Mouse (Mus musculus) adrenal gland, postnatal 36 days (tissue): ENCODE data around the gene Col11a2. TPM values are rescaled to one million over a fixed set of nuclear protein-coding genes. Genes with fewer than 3 reads are reported as not detected.

Experiments used
- DNase-seq, 2 experiments: peaks; one replicate each; pipeline ENCODE4 v3.0.0; 2021; ENCODE audit warnings: mixed read lengths in 1 of 2
- microRNA-seq: library from miRNA; unstranded; fragments of <30 nt; microRNA quantifications from one replicate; pipeline ENCODE4 v1.2.0, GENCODE M21; 2021
- total RNA-seq, 2 experiments: library from RNA; stranded (reverse); gene quantifications; 2 replicates each; pipeline ENCODE4 v1.2.3; 2021

The Col11a2 gene
- total RNA-seq, 2 experiments from 2014 or later: 1.2 to 2.2 TPM

- DNase-seq: no peak
Measured at GRCm38 (mm10) chr17:34104804-34105203, 65.6 kb downstream of the Col11a2 start.

GRCm38 (mm10) chr17:34106555-34106954 lies 67.3 kb downstream of the Col11a2 start:
- no peak for DNase-seq

- no peak for DNase-seq
Measured at GRCm38 (mm10) chr17:34107109-34107867, 68.1 kb downstream of the Col11a2 start.

GRCm38 (mm10) chr17:34108460-34108859 lies 69.2 kb downstream of the Col11a2 start:
- no peak for DNase-seq

GRCm38 (mm10) chr17:34109038-34109805 lies 70.0 kb downstream of the Col11a2 start:
- no peak for DNase-seq

- no peak for DNase-seq
Measured at GRCm38 (mm10) chr17:34109806-34110195, 70.6 kb downstream of the Col11a2 start.

- no peak for DNase-seq
Measured at GRCm38 (mm10) chr17:34110309-34110708, 71.1 kb downstream of the Col11a2 start.

- DNase-seq: no peak
Measured at GRCm38 (mm10) chr17:34114114-34114513, 74.9 kb downstream of the Col11a2 start.

Small RNA genes lying within 50 kb of the gene (microRNA-seq; reads per million reads assigned to microRNA genes)
- gene Mir219a-1: not detected
- gene Mir219c: not detected

Other genes with a start within 250 kb of the Col11a2 start
- 10 to 100 TPM; 72.2 to 90.5 TPM for gene Kank3, start 228.9 kb upstream of the Col11a2 start, total RNA-seq
- gene Rps28, start 214.9 kb upstream of the Col11a2 start, total RNA-seq: 1,000 to 10,000 TPM; 1,486 to 1,511 TPM
- 100 to 1,000 TPM; 432 to 487 TPM for gene Ndufa7, start 214.9 kb upstream of the Col11a2 start, total RNA-seq
- gene Cd320, start 196.3 kb upstream of the Col11a2 start, total RNA-seq: 10 to 100 TPM; 30.8 to 47.3 TPM
- not detected for gene Gm7029, start 165.6 kb upstream of the Col11a2 start, total RNA-seq
- 1 to 10 TPM; 3.3 to 4.4 TPM for gene Kifc1, start 148.8 kb upstream of the Col11a2 start, total RNA-seq
- gene Platr17, start 134.3 kb upstream of the Col11a2 start, total RNA-seq: not detected
- 10 to 100 TPM; 29.2 to 30.2 TPM for gene Daxx, start 130.0 kb upstream of the Col11a2 start, total RNA-seq
- 100 to 1,000 TPM; 178 to 181 TPM for gene Tapbp, start 123.5 kb upstream of the Col11a2 start, total RNA-seq
- gene Zbtb22, start 123.5 kb upstream of the Col11a2 start, total RNA-seq: 10 to 100 TPM; 26.5 to 36.1 TPM
- gene Rgl2, start 109.9 kb upstream of the Col11a2 start, total RNA-seq: 10 to 100 TPM; 37.0 to 45.9 TPM
- gene Pfdn6, start 99.1 kb upstream of the Col11a2 start, total RNA-seq: 10 to 100 TPM; 89.2 to 90.6 TPM
- gene Wdr46, start 98.8 kb upstream of the Col11a2 start, total RNA-seq: 10 to 100 TPM; 34.4 to 34.9 TPM
- gene B3galt4, start 87.9 kb upstream of the Col11a2 start, total RNA-seq: 1 to 10 TPM; 4.0 to 6.6 TPM
- 10 to 100 TPM; 53.4 to 59.9 TPM for gene Vps52, start 83.6 kb upstream of the Col11a2 start, total RNA-seq
- gene Rps18, start 83.4 kb upstream of the Col11a2 start, total RNA-seq: 100 to 1,000 TPM; 791 to 792 TPM
- gene H2-K1, start 39.1 kb upstream of the Col11a2 start, total RNA-seq: 100 to 1,000 TPM; 459 to 574 TPM
- gene Ring1, start 14.8 kb upstream of the Col11a2 start, total RNA-seq: 10 to 100 TPM; 43.8 to 48.3 TPM
- gene H2-Ke6, start 11.4 kb upstream of the Col11a2 start, total RNA-seq: 100 to 1,000 TPM; 243 to 247 TPM
- 100 to 1,000 TPM; 165 to 198 TPM for gene Slc39a7, start 7.8 kb upstream of the Col11a2 start, total RNA-seq
- gene Rxrb, start 7.6 kb upstream of the Col11a2 start, total RNA-seq: 10 to 100 TPM; 53.5 to 55.7 TPM
- not detected for gene H2-Oa, start 52.9 kb downstream of the Col11a2 start, total RNA-seq
- 10 to 100 TPM; 11.4 to 12.7 TPM for gene H2-DMa, start 80.1 kb downstream of the Col11a2 start, total RNA-seq
- 100 to 1,000 TPM; 213 to 224 TPM for gene Brd2, start 83.2 kb downstream of the Col11a2 start, total RNA-seq
- 1 to 10 TPM in 1 of 2 experiments, under 1 TPM in 1; 0.72 to 2.2 TPM for gene H2-DMb2, start 103.9 kb downstream of the Col11a2 start, total RNA-seq
- gene H2-DMb1, start 113.6 kb downstream of the Col11a2 start, total RNA-seq: 1 to 10 TPM; 3.5 to 6.0 TPM
- gene Tap1, start 148.1 kb downstream of the Col11a2 start, total RNA-seq: 10 to 100 TPM; 12.5 to 23.0 TPM
- 10 to 100 TPM; 11.2 to 18.8 TPM for gene Psmb9, start 148.3 kb downstream of the Col11a2 start, total RNA-seq
- gene Psmb8, start 158.3 kb downstream of the Col11a2 start, total RNA-seq: 10 to 100 TPM; 31.0 to 34.7 TPM
- 10 to 100 TPM; 47.0 to 54.3 TPM for gene Tap2, start 164.1 kb downstream of the Col11a2 start, total RNA-seq
- gene H2-Ob, start 199.5 kb downstream of the Col11a2 start, total RNA-seq: under 1 TPM; 0.33 to 0.73 TPM
- 10 to 100 TPM; 36.3 to 70.4 TPM for gene H2-Ab1, start 218.3 kb downstream of the Col11a2 start, total RNA-seq
- gene H2-Aa, start 248.4 kb downstream of the Col11a2 start, total RNA-seq: 10 to 100 TPM; 56.2 to 89.4 TPM